Mouse (Mus musculus) forebrain, embryonic 11.5 days (tissue): ENCODE measurements at regions not wholly inside any gene's neighbourhood (a gene's known extent, or its start where the extent isn't known, plus 50 kb on each side); places are given as distances from the start of the nearest gene placed in this dataset.

Experiments
- ATAC-seq: fragments of 200-750 bp; cut with Nextera tagmentation; replicated peaks from 2 replicates; pipeline ENCODE4 v1.8.0; 2017; ENCODE audit warnings: moderate TSS enrichment; ENCODE audit not compliant: low FRiP score
- DNase-seq: peaks from one replicate; pipeline ENCODE4 v3.0.0-alpha.2; 2017; ENCODE audit warnings: low spot score
- H3K27ac ChIP-seq: fragments of 300-500 bp; sonication (generic); 2 replicates; pipeline ENCODE4 v1.5.1; 2014; ENCODE audit warnings: low read depth, low read length
- H3K27me3 ChIP-seq: fragments of 300-500 bp; sonication (generic); 2 replicates; pipeline ENCODE4 v1.6.1; 2014; ENCODE audit warnings: mild to moderate bottlenecking, low read length, mixed read lengths; ENCODE audit not compliant: control insufficient read depth, insufficient read depth
- H3K36me3 ChIP-seq: fragments of 300-500 bp; sonication (generic); 2 replicates; pipeline ENCODE4 v1.6.1; 2014; ENCODE audit warnings: mild to moderate bottlenecking, low read length, moderate library complexity, mixed read lengths; ENCODE audit not compliant: control insufficient read depth, insufficient read depth
- H3K4me1 ChIP-seq: fragments of 300-500 bp; sonication (generic); replicated peaks from 2 replicates; pipeline ENCODE4 v1.6.1; 2014; ENCODE audit warnings: low read length, mixed read lengths; ENCODE audit not compliant: control insufficient read depth, insufficient read depth
- H3K4me2 ChIP-seq: fragments of 300-500 bp; sonication (generic); 2 replicates; pipeline ENCODE4 v1.6.1; 2014; ENCODE audit warnings: low read depth, mild to moderate bottlenecking, low read length, moderate library complexity, mixed read lengths; ENCODE audit not compliant: severe bottlenecking
- H3K4me3 ChIP-seq: fragments of 300-500 bp; sonication (generic); 2 replicates; pipeline ENCODE4 v1.5.1; 2014; ENCODE audit warnings: low read depth, low read length
- H3K9ac ChIP-seq: fragments of 300-500 bp; sonication (generic); 2 replicates; pipeline ENCODE4 v1.6.1; 2014; ENCODE audit warnings: low read length
- H3K9me3 ChIP-seq: fragments of 300-500 bp; sonication (generic); 2 replicates; pipeline ENCODE4 v1.6.1; 2016; ENCODE audit warnings: low read length, mixed read lengths; ENCODE audit not compliant: control insufficient read depth
- WGBS: fragments of 180-500 bp; shearing (Covaris S2); extraction: QIAGEN DNeasy Blood & Tissue Kit; methylation state at CpG from one replicate; pipeline ENCODE4 v1.1.7; 2014; 5-methylcytosine and 5-hydroxymethylcytosine counted together

DNA sequence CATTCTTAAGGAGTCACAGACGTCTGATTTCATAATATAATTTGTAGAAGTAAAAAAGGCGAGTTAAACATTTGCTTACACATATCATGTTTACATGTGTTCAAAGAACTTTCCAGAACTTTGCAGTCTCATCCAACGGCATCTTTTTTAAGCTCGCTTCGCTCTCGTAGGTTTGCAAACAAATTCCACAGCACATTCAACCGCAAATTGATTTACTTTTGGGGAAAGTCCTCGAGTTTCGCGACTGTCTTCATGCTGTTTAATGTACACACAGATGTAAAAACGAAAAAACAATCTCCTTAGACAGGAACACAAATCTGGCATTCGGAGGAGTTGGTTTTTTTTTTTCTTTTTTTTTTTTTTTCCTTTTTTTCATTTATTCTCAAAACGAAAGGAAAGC lies 559.3 kb upstream of the 3110018I06Rik start:
- WGBS, result 88% methylated on average over 13 of the region's 13 CpGs
- no peak overlapping the region for H3K27ac ChIP-seq
- H3K4me1 ChIP-seq, result 0 out of 2 replicates have a peak, but pooled peaks cover 2% of the 10 kb centered on the region
- H3K27me3 ChIP-seq, result no peaks in the 10 kb centered on the region
- H3K36me3 ChIP-seq, result no peaks in the 10 kb centered on the region
- no peak overlapping the region for H3K4me2 ChIP-seq
- no peak overlapping the region for H3K9ac ChIP-seq
- DNase-seq, result no peak
- no peak overlapping the region for H3K4me3 ChIP-seq
- ATAC-seq, result no peak
- no peaks in the 10 kb centered on the region for H3K9me3 ChIP-seq

DNA sequence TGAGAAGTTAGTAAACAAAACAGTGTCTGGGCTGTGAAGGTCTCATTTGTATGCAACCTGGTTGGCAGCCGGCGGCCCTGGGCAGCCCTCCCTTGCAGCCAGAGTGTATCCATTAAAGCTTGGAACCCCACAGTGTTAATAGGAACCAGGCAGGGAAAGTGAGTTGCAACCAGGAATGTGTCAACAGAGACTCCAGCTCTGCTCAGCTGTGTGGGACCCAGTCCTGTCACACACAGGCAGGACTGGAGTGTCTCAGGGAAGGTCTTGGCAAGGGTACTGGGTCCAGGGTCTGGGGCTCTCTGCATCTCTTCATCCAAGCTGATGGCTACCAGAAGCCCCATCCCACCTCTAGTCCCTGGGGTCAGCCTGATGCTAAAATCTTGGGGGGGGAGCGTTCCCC lies 556.8 kb upstream of the 3110018I06Rik start:
- Histone ChIP-seq H3K27ac (no peak overlapping the region), H3K4me2 (no peak overlapping the region), H3K9ac (no peak overlapping the region), H3K4me3 (no peak overlapping the region), H3K9me3 (no peaks in the 10 kb centered on the region), H3K27me3 (no peaks in the 10 kb centered on the region), H3K36me3 (no peaks in the 10 kb centered on the region), H3K4me1 (0 out of 2 replicates have a peak, but pooled peaks cover 2% of the 10 kb centered on the region)
- 63% methylated on average over 3 of the region's 3 CpGs for WGBS
- no peak for DNase-seq
- ATAC-seq, result no peak

DNA sequence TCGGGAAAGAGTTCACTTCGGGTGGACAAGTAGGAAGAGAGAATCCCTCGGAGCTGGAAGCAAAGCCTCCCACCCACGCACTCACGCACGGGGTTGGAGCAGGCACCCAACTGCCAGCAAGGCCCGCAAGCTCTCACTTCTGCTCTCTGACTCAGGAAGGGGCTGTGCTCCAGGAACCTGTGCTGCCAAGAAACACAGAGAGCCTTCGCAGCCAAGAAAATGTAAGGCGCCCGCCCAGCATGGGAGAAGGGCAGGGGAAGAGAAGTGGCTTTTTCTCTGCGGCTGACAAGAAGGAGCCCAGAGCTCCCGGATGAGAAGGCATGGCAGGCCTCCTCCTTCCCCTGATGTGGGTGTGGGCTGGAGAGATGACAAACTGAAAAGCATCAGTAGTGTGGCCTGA lies 549.1 kb upstream of the 3110018I06Rik start:
- no peak for DNase-seq
- H3K9ac ChIP-seq, result no peak overlapping the region
- ATAC-seq, result no peak
- H3K4me2 ChIP-seq, result no peak overlapping the region
- H3K27me3 ChIP-seq, result no peaks in the 10 kb centered on the region
- 87% methylated on average over 12 of the region's 12 CpGs for WGBS
- no peaks in the 10 kb centered on the region for H3K9me3 ChIP-seq
- H3K4me1 ChIP-seq, result peaks cover 2% of the 10 kb centered on the region
- no peak overlapping the region for H3K4me3 ChIP-seq
- H3K36me3 ChIP-seq, result no peaks in the 10 kb centered on the region
- no peak overlapping the region for H3K27ac ChIP-seq

DNA sequence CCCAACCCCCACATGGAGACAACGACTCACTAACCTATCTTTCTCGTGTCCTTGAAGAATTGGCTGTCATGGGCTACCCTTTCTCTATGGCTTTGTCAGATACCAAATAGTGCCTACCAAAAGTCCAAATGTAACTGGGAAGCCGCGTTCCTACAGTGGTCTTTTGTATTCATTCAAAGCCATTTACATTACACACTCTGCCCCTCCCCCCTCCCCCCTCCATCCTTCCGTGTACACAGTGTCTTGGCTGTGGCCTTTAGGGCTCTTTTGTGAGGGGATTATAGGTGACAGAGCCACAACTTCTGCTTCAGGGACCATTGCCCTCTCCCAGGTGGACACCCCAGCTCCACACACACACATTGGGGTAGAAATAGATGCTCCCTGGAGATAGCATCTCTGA lies 544.6 kb upstream of the 3110018I06Rik start:
- WGBS, result 9% methylated on average over 5 of the region's 5 CpGs
- Histone ChIP-seq H3K9ac (no peak overlapping the region), H3K4me3 (no peak overlapping the region), H3K36me3 (no peaks in the 10 kb centered on the region), H3K4me2 (no peak overlapping the region), H3K27ac (no peak overlapping the region), H3K27me3 (no peaks in the 10 kb centered on the region), H3K4me1 (peaks cover 4% of the 10 kb centered on the region), H3K9me3 (no peaks in the 10 kb centered on the region)
- peak; percentile 60 for DNase-seq
- ATAC-seq, result 0 out of 2 replicates have a peak, but pooled peaks have one; percentile 27

DNA sequence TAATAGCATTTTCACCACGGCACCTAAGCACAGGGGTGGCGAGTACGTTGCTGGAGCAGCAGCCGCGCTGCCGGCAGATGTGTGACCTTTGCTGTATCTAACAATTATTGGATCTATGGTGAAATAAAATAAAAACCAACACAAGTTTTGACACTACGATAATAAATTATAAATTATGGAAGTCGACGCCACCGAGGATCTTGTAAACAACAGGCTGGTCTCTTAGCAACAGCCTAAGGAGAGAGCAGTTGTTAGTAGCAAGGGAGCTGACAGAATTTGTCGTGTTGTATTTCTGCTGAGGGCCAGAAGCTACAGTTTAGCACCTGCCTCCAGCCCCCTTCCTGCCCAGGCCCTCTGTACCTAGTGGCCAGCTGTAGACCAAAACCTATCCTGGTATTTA lies 535.8 kb upstream of the 3110018I06Rik start:
- no peak overlapping the region for H3K4me2 ChIP-seq
- ATAC-seq (no peak), DNase-seq (no peak)
- H3K9ac ChIP-seq, result no peak overlapping the region
- 90% methylated on average over 11 of the region's 11 CpGs for WGBS
- no peaks in the 10 kb centered on the region for H3K27me3 ChIP-seq
- H3K36me3 ChIP-seq, result no peaks in the 10 kb centered on the region
- H3K4me1 ChIP-seq, result no peaks in the 10 kb centered on the region
- H3K27ac ChIP-seq, result no peak overlapping the region
- no peaks in the 10 kb centered on the region; the same call in 1 of the 2 replicates for H3K9me3 ChIP-seq
- no peak overlapping the region for H3K4me3 ChIP-seq

DNA sequence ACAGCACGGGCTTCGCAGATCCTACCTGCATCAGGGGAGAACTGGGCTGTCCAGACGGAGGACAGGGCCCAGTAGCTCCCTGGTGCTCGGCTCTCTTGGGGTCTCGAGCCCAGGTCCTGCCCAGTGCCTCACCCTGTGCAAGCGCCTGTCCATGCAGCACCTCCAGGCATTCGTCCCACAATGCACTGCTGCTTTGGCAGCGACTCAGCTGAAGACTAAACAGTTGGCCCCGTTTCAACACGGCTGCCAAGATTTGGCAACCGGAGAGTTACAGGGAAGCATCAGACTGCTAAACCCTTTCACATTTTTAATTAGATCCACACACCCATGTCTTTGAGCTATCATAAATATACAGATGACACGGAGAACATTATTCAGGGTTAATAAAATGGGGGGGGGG lies 532.7 kb upstream of the 3110018I06Rik start:
- DNase-seq (no peak), ATAC-seq (no peak)
- WGBS, result 80% methylated on average over 12 of the region's 12 CpGs
- Histone ChIP-seq H3K4me1 (no peaks in the 10 kb centered on the region), H3K4me2 (no peak overlapping the region), H3K9me3 (no peaks in the 10 kb centered on the region; the same call in 1 of the 2 replicates), H3K27me3 (no peaks in the 10 kb centered on the region), H3K4me3 (no peak overlapping the region), H3K36me3 (no peaks in the 10 kb centered on the region), H3K27ac (no peak overlapping the region), H3K9ac (no peak overlapping the region)

DNA sequence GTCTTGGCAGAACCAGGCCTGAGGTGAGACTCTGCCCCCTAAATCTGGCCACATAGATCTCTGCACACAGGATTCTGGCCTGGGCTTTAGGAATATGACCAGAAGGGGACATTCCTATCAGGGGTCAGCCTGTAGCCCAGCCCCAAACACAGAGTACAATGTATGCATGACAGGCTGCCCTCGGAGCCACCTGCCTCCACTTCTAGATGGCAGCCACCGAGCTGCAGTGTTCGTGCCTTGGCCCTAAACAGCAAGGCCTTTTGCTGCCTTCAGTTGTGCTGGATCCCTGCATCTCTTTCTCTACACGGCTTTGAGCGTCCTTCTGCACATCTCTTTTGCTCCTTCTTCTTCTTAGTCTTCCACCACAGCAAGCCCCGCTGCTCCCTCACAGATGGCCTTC lies 532.2 kb upstream of the 3110018I06Rik start:
- no peak for DNase-seq
- no peak overlapping the region for H3K27ac ChIP-seq
- no peak overlapping the region for H3K4me3 ChIP-seq
- no peaks in the 10 kb centered on the region for H3K36me3 ChIP-seq
- H3K4me2 ChIP-seq, result no peak overlapping the region
- WGBS, result 77% methylated on average over 6 of the region's 6 CpGs
- no peak overlapping the region for H3K9ac ChIP-seq
- H3K4me1 ChIP-seq, result no peaks in the 10 kb centered on the region
- no peaks in the 10 kb centered on the region for H3K27me3 ChIP-seq
- ATAC-seq, result no peak
- H3K9me3 ChIP-seq, result no peaks in the 10 kb centered on the region

DNA sequence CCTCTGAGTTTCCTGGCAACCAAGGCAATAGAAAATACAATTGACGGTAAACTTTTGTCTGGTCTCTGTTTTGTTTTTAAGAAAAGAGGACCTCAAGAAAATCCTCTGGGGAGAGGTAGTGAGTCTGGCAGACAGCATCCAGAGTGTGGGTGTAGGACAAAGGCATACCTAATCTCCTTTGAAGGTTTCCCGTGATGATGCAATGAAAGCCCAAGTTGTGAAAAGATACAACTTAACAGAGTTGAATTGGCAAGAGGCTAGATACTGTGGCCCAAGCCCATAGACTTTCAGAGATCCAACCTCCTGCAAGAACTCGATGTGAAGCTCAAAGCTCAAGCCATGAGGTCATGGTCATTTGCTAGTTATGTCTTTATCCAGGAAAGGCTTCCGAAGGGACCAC lies 526.4 kb upstream of the 3110018I06Rik start:
- Histone ChIP-seq H3K27me3 (no peaks in the 10 kb centered on the region), H3K36me3 (no peaks in the 10 kb centered on the region), H3K27ac (no peak overlapping the region), H3K4me3 (no peak overlapping the region), H3K9ac (no peak overlapping the region), H3K9me3 (no peaks in the 10 kb centered on the region), H3K4me2 (no peak overlapping the region), H3K4me1 (no peaks in the 10 kb centered on the region)
- WGBS, result 72% methylated on average over 4 of the region's 4 CpGs
- DNase-seq (no peak), ATAC-seq (no peak)

DNA sequence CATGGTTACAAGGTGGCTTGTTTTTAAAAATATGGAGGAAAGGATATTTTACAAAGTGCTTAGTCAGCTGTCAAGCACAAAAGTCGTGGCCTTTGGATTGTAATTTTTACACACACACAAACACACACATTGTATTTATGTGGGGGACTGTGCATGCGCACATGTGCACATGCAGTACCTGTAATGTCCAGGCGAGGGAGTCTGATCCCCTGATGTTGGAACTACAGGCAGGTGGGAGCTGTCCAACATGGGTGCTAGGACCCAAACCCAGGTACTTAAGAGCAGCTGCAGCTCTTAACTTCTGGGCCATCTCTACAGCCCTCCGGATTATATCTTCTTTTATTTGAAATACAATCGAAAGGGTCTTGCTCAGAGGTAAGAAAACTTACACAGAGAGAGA lies 524.7 kb upstream of the 3110018I06Rik start:
- Histone ChIP-seq H3K9me3 (no peaks in the 10 kb centered on the region), H3K4me2 (no peak overlapping the region), H3K27me3 (no peaks in the 10 kb centered on the region), H3K36me3 (no peaks in the 10 kb centered on the region), H3K27ac (no peak overlapping the region), H3K9ac (no peak overlapping the region), H3K4me1 (no peaks in the 10 kb centered on the region), H3K4me3 (no peak overlapping the region)
- WGBS, result 59% methylated on average over 5 of the region's 5 CpGs
- no peak for ATAC-seq
- DNase-seq, result no peak
